Mouse (Mus musculus) brain, embryonic 14.5 days (tissue): Measurements from ENCODE around the gene Hephl1.

Experiments used
- CTCF ChIP-seq: fragments of 200-500 bp; IDR thresholded peaks from 2 replicates; pipeline ENCODE4 v1.5.1; 2012; ENCODE audit warnings: inconsistent platforms, mild to moderate bottlenecking, moderate library complexity, borderline replicate concordance; ENCODE audit not compliant: insufficient read depth, insufficient read length; ENCODE audit errors: extremely low read depth
- POLR2A ChIP-seq: fragments of 200-500 bp; IDR thresholded peaks from 2 replicates; pipeline ENCODE4 v1.6.1; 2012; ENCODE audit warnings: mild to moderate bottlenecking, inconsistent platforms, borderline replicate concordance; ENCODE audit not compliant: poor library complexity, insufficient read depth, insufficient read length, severe bottlenecking; ENCODE audit errors: extremely low read depth

DNA sequence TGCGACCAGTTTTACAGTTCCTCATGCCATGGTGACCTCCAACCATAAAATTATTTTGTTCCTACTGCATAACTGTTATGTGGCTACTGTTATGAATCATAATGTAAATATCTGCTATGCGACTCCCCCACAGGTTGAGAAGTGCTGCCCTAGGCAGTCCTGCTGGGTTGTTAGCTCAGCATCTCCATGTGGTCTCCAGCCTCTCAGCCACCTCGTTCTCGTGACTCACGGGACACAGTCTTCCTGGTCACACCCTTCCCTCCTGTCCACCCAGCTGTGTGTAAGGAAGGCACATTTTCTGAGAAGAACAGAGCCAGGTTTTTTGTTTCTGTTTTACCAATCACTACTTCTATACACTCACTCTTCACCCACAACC is 93.2 kb downstream of the Hephl1 start:
- TF ChIP-seq CTCF (no peak), POLR2A (no peak)
